Mouse (Mus musculus): ENCODE results near the gene Fkbp1a. TPM values are rescaled to one million over a fixed set of nuclear protein-coding genes. Genes with fewer than 3 reads are reported as not detected.
A peak's percentile ranks its signal among the peaks of the same experiment; 100 is the strongest.

The Fkbp1a gene
- polyA plus RNA-seq (2015; fragmentation: Nextera tagmentation; extraction: Ambion mirVana), result 586 and 594 TPM in 2 replicates

DNA sequence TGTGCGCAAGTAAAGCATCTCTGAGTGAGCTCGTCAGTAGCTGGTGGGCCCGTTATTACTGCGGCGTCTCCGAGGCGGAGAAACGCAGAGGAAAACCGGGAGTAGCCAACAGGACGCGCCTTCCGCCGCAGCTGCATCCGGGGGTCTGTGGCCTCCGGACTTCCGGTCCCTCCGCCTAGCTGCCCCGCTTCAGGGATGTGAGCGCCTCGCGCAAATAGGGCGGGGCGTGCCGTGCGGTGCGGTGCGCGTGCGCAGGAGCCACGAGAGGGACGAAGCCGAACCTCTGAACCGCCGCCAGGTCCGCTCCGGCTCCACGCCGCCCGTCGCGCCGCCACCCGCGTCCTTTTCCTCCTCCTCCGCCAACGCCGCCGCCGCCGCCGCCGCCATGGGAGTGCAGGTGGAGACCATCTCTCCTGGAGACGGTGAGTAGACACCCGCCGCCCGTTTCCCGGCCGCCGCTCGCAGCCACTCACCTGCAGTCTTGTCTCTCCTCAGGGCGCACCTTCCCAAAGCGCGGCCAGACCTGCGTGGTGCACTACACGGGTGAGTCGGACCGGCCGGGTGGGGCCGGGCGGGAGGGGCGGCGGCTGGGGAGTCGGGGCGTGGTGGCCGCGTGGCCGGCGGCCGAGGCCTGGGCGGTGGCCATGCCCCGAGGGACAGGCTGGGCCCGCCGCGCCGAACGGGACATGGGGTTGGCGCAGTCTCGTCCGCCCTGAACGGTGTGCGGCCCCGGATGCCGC is at the start of gene Fkbp1a:
TSS of gene Fkbp1a (plus strand) at position 161 of the 740 bp plus-strand sequence.
- ATAC-seq (ENCODE audit: insufficient read depth, low FRiP score, low read depth), result peak; percentile 96
- Histone ChIP-seq H3K27me3 (replicated peaks) (no peaks in the 10 kb centered on the region), H3K36me3 (peaks cover 13% of the 10 kb centered on the region; the same call in 1 of the 2 replicates), H3K4me3 (replicated peaks) (peak within 1 kb of the TSS; percentile 75), H3K4me2 (peak within 1 kb of the TSS; percentile 65), H3K9ac (peak within 1 kb of the TSS; percentile 89), H3K4me1 (peaks cover 24% of the 10 kb centered on the region), H3K27ac (peak within 1 kb of the TSS; percentile 95), H3K9me3 (no peaks in the 10 kb centered on the region)
- under 1% methylated on average over 85 of the region's 93 CpGs for WGBS

DNA sequence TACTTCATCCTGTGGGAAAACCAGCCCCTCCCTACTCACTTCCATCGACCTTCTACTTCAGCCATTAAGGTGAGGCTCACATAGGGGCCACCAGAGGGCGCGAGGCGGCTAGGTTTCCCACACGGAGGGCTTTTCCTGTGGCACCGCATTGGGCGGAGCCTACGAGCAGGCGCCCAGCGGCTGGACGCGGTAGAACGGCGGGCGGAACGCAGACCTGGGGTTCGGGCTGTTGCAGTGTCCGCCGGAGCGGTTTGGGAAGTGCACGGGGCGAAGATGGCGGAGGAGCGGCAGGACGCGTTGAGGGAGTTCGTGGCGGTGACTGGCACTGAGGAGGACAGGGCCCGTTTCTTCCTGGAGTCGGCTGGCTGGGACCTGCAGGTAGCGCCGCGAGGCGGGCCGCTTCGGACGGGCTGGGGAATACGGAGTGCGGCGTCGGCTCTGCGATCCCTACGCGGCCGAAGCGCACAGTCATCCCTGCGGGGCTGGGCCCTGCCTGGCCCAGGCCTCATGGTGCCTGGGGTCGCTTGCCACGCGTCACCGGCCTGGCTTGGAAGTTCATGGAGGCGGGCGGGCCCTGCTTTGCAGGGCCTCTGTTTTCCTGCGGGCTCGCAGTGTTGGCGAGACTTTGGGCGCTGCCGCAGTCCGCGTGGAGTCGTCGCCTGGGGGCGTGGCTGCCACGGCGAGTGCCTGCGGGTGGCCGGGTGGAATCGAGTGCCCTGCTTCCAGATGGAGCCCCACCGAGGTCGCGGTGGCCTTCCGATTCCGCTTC is 48.1 kb upstream of the Fkbp1a start, which contains the start of gene Nsfl1c:
TSS of gene Nsfl1c (plus strand) at position 148 of the 769 bp plus-strand sequence.
- Histone ChIP-seq H3K4me1 (no peaks in the 10 kb centered on the region; the same call in 1 of the 2 replicates), H3K9ac (peak within 1 kb of the TSS; percentile 87), H3K36me3 (peaks cover 8% of the 10 kb centered on the region; the same call in 1 of the 2 replicates), H3K9me3 (no peaks in the 10 kb centered on the region), H3K27ac (peak within 1 kb of the TSS; percentile 57; the same call in 1 of the 2 replicates), H3K4me2 (peak within 1 kb of the TSS; percentile 79), H3K4me3 (replicated peaks) (peak within 1 kb of the TSS; percentile 97), H3K27me3 (replicated peaks) (no peaks in the 10 kb centered on the region)
- ATAC-seq (ENCODE audit: insufficient read depth, low FRiP score, low read depth), result peak; percentile 100
- WGBS, result under 1% methylated on average over 70 of the region's 73 CpGs

DNA sequence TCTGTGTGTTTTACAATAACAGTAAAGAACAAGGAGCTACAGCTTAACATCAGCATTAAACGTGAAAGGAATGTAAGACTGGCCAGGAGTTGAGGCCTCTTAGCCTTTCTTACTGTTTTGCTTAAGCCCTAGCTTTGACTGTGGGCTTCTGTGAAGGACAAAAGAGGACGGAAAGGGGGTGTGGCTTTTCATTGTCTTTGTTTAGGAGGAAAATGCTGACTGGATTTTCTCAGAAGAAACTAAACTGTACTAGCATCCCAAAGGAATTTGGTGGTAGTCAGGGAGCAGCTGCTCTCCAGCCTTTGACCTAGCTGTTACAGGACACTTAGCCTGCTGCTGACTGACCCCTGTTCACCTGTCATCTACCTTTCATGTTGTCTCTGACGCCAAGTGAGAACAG is 43.9 kb upstream of the Fkbp1a start:
- H3K27me3 ChIP-seq (replicated peaks), result no peaks in the 10 kb centered on the region
- WGBS, result 70% methylated on average over 3 of the region's 3 CpGs
- no peak overlapping the region for H3K27ac ChIP-seq
- H3K4me1 ChIP-seq, result no peaks in the 10 kb centered on the region; the same call in 1 of the 2 replicates
- no peak for ATAC-seq (ENCODE audit: insufficient read depth, low FRiP score, low read depth)
- H3K4me2 ChIP-seq, result no peak overlapping the region
- H3K9ac ChIP-seq, result no peak overlapping the region
- H3K4me3 ChIP-seq (replicated peaks), result no peak overlapping the region
- H3K9me3 ChIP-seq, result no peaks in the 10 kb centered on the region
- H3K36me3 ChIP-seq, result peaks cover 34% of the 10 kb centered on the region

DNA sequence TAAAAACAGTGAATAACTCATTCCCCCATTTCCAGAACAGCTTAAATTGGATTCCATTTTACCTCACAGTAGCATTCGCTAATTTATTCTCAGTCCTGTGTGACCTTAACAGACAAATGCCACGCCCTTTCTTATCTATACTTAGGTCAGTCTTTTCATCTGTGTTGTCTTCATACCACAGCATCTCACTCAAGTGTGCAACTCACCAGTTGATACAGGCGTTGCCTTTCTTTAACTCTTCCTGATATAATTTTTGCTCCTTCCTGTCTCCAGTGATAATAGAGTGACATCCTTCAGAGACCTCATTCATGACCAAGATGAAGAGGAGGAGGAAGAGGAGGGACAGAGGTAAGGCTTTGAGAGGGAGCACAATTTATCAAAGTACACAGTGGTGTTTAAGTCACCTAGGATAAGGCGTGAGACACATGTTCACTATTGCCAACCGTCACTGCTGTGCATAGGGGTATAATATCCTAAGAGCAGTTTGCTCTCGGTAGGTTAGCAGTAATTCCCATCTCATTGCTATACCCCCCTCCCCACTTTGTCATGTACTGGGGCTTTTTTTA is 41.8 kb upstream of the Fkbp1a start:
- H3K27me3 ChIP-seq (replicated peaks), result no peaks in the 10 kb centered on the region
- H3K4me3 ChIP-seq (replicated peaks), result no peak overlapping the region
- H3K9ac ChIP-seq, result no peak overlapping the region
- H3K4me2 ChIP-seq, result no peak overlapping the region
- no peaks in the 10 kb centered on the region for H3K4me1 ChIP-seq
- no peak overlapping the region for H3K27ac ChIP-seq
- 90% methylated on average over 6 of the region's 6 CpGs for WGBS
- no peak for ATAC-seq (ENCODE audit: insufficient read depth, low FRiP score, low read depth)
- H3K36me3 ChIP-seq, result peaks cover 44% of the 10 kb centered on the region
- H3K9me3 ChIP-seq, result no peaks in the 10 kb centered on the region

DNA sequence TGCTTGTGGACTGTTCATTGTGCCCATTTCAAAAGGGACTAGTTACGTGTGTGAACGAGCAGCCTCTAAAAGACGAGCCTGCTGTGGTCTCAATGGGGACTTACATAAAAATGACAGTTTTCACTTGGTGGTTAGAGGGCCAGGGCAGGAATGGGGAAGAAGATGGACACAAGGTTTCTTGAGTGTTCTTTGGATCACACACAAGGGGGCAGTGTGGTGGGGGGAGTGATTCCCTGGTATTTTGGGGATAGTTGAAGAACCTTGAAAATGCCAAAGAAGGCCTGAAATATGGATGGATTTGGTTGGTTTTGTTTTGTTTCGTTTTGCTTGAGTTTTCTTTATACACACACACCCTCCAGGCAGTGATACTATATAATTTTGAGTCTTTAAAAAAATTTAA is 38.1 kb upstream of the Fkbp1a start:
- Histone ChIP-seq H3K9me3 (no peaks in the 10 kb centered on the region), H3K4me1 (no peaks in the 10 kb centered on the region), H3K4me3 (replicated peaks) (no peak overlapping the region), H3K27me3 (replicated peaks) (no peaks in the 10 kb centered on the region), H3K36me3 (peaks cover 54% of the 10 kb centered on the region), H3K4me2 (no peak overlapping the region), H3K9ac (no peak overlapping the region), H3K27ac (no peak overlapping the region)
- WGBS, result 90% methylated on average over 4 of the region's 4 CpGs
- no peak for ATAC-seq (ENCODE audit: insufficient read depth, low FRiP score, low read depth)

DNA sequence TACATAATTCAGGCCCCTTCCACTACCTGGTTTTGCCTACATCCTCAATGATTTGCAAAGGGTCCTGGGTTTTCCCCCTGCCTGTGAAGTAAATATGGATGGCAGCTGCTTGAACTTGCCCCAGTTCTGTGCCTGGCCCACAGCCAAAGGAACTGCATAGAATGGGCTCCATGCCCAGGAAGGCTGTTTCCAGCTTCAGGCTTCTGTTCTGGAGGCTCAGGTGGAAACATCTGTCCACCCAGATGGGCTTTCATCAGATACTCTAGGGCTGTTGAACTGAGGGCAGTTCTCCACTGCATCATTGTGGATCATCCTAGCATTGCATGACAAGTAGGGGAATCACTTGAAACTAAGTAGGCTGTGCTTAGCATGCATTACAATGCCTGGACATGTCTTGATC is 30.1 kb upstream of the Fkbp1a start:
- H3K9ac ChIP-seq, result no peak overlapping the region
- H3K4me2 ChIP-seq, result no peak overlapping the region
- H3K4me3 ChIP-seq (replicated peaks), result no peak overlapping the region
- no peaks in the 10 kb centered on the region for H3K27me3 ChIP-seq (replicated peaks)
- no peaks in the 10 kb centered on the region for H3K4me1 ChIP-seq
- H3K9me3 ChIP-seq, result no peaks in the 10 kb centered on the region
- ATAC-seq (ENCODE audit: insufficient read depth, low FRiP score, low read depth), result no peak
- H3K36me3 ChIP-seq, result peaks cover 41% of the 10 kb centered on the region
- no peak overlapping the region for H3K27ac ChIP-seq

DNA sequence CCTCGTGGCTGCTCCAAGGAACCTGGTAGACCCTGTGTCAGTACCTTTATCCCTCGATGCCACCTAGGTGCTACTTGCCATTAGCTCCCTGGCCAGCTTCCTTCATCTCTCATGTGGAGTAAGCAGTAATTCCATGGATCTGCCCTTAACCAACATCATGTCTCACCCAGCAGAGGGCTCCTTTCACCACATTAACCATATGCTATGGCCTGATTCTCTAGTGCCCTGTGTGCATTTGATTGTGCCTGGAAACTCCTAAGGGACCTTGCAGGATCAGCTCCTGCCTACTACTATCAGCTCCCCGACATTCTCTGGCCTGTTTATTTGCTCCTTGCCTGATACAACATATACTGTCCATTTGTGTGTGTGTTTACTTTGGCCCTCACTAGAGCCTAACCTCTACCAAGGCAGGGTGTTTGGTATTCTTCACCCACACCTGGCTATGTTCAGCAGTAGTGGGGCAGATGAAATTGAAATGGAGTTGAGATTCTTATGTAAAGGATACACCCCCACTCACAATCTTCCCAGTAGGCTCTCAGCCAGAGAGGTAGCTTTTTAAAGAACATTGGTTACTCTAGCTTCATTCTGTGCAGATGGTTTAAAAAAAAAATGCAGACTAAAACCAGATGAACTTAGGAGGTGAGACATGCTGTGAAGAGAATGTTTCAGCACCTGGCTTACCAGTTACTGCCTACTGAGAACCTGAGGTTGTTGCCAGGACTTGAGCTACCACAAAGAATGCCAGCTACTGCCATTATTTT is 28.6 kb upstream of the Fkbp1a start:
- Histone ChIP-seq H3K4me1 (no peaks in the 10 kb centered on the region), H3K27ac (no peak overlapping the region), H3K9me3 (no peaks in the 10 kb centered on the region), H3K27me3 (replicated peaks) (no peaks in the 10 kb centered on the region), H3K36me3 (peaks cover 38% of the 10 kb centered on the region), H3K4me2 (no peak overlapping the region), H3K9ac (no peak overlapping the region), H3K4me3 (replicated peaks) (no peak overlapping the region)
- WGBS, result 79% methylated on average over 3 of the region's 3 CpGs
- ATAC-seq (ENCODE audit: insufficient read depth, low FRiP score, low read depth), result no peak

DNA sequence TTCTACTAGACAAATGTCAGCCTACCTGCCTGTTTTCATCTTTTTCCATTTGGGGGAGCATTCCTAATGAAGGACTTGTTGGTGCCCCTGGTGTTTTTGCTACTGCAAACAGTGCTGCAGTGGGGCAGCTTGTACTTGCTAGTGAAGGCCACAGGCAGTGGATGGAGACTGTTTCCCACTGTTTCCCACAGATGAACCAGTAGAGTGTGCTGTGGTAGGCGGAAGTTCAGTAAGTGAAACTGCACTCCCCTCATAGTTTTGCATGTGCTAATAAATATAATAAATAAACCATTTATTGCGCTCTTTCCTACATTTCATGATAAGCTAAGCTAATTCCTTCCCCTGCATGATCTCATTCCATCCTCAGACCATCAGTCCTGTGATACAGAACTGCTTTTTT is 23.3 kb upstream of the Fkbp1a start:
- H3K9me3 ChIP-seq, result no peaks in the 10 kb centered on the region
- no peak overlapping the region for H3K4me3 ChIP-seq (replicated peaks)
- H3K27me3 ChIP-seq (replicated peaks), result no peaks in the 10 kb centered on the region
- 0 out of 2 replicates have a peak, but pooled peaks cover 9% of the 10 kb centered on the region for H3K36me3 ChIP-seq
- H3K9ac ChIP-seq, result no peak overlapping the region
- H3K27ac ChIP-seq, result no peak overlapping the region
- H3K4me2 ChIP-seq, result no peak overlapping the region
- no peak for ATAC-seq (ENCODE audit: insufficient read depth, low FRiP score, low read depth)
- H3K4me1 ChIP-seq, result no peaks in the 10 kb centered on the region
- 77% methylated on average over 2 of the region's 2 CpGs for WGBS

DNA sequence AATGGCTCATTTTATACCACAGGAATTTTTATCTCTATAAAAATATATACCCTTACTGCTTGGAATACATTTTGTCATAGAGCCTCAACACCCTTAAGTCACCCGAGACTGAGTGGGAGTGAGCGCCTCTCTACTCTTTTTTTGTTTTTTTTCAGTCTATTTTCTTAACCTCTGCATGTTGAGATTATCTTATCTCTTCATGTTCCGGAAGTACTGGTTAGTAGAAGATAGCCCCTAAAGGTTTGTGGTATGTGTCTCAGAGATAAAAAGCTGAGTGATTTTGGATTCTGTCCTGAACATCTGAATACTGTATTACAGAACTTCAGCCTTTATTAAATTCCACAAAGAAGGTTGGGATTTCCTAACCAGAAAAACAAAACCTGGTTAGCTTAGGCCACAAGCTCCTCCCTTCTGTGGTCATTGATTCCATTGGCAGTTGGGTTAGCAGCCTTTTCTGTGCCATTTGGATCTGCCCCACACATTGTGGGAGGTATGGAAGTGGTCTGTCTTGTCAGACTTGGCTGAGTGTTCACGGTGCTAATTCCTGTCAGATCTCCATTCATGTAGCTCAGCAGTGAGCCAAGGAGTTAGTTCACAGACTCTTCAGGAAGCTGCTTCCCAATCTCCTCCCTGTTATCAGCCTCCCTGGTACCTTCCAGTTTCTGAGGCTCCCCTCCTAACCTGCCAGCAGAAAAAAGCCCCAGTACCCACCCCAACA is 17.8 kb upstream of the Fkbp1a start:
- no peaks in the 10 kb centered on the region for H3K27me3 ChIP-seq (replicated peaks)
- no peak overlapping the region for H3K4me3 ChIP-seq (replicated peaks)
- H3K9ac ChIP-seq, result no peak overlapping the region
- H3K4me2 ChIP-seq, result no peak overlapping the region
- no peak overlapping the region for H3K27ac ChIP-seq
- 0 out of 2 replicates have a peak, but pooled peaks cover 2% of the 10 kb centered on the region for H3K36me3 ChIP-seq
- WGBS, result 56% methylated on average over 4 of the region's 4 CpGs
- no peaks in the 10 kb centered on the region for H3K9me3 ChIP-seq
- no peak for ATAC-seq (ENCODE audit: insufficient read depth, low FRiP score, low read depth)
- H3K4me1 ChIP-seq, result no peaks in the 10 kb centered on the region

DNA sequence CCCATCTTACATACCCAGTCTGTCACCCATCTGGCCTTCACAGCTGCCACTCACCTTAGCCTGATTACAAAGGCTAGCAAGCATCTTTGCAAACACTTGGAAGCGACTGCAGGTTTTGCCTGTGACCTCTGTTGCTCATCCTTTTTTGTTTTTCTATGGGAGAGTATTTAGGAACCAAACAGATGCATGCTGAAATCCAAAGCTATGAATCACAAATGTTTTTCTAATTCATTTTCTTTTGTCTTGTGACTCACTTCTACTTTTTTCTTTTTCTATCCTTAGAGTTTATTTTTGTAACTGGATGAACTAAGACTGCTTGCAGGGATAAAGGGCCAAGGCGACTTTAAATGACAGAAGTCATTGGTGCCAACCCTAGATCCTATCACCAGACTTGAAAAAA is 16.8 kb upstream of the Fkbp1a start:
- 0 out of 2 replicates have a peak, but pooled peaks cover 3% of the 10 kb centered on the region for H3K4me1 ChIP-seq
- no peak overlapping the region for H3K9ac ChIP-seq
- H3K4me3 ChIP-seq (replicated peaks), result no peak overlapping the region
- no peak for ATAC-seq (ENCODE audit: insufficient read depth, low FRiP score, low read depth)
- no peaks in the 10 kb centered on the region for H3K27me3 ChIP-seq (replicated peaks)
- no peaks in the 10 kb centered on the region for H3K9me3 ChIP-seq
- 59% methylated on average over 2 of the region's 2 CpGs for WGBS
- H3K27ac ChIP-seq, result no peak overlapping the region
- no peak overlapping the region for H3K4me2 ChIP-seq
- H3K36me3 ChIP-seq, result no peaks in the 10 kb centered on the region

DNA sequence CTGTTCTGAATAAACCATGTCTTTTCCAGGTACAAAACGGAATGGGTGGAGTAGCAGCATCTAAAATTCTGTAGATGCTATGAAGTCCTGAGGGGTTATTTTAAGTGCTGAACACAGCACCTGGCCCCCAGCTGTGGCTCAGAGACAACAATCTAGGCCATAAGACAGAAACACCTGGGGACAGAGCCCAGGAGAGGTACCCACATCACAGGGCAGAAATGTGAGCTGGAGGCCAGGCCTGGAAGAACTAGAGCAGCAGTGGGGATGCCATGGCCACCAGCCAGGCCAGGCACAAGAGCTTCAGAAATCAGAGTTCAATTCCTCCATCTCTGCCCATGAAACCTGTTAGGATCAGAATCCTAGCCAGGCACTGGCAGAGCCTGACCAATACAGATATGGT is 14.2 kb upstream of the Fkbp1a start:
- H3K27ac ChIP-seq, result no peak overlapping the region
- no peak overlapping the region for H3K4me3 ChIP-seq (replicated peaks)
- H3K4me1 ChIP-seq, result 0 out of 2 replicates have a peak, but pooled peaks cover 6% of the 10 kb centered on the region
- no peaks in the 10 kb centered on the region for H3K27me3 ChIP-seq (replicated peaks)
- ATAC-seq (ENCODE audit: insufficient read depth, low FRiP score, low read depth), result no peak
- no peak overlapping the region for H3K4me2 ChIP-seq
- no peak overlapping the region for H3K9ac ChIP-seq
- no peaks in the 10 kb centered on the region for H3K36me3 ChIP-seq
- H3K9me3 ChIP-seq, result no peaks in the 10 kb centered on the region
- 74% methylated on average over 1 of the region's 1 CpGs for WGBS

Data from stomach, embryonic 15.5 days (tissue).